12 mouse cellular contexts compared by ENCODE assay signal in genomic region chr9:46053014-46053666, GRCm38 (mm10). TPM values are rescaled to one million over a fixed set of nuclear protein-coding genes. Genes with fewer than 3 reads are reported as not detected.
DNase-seq lines count a peak whose midpoint lies in the region; ATAC-seq and TF ChIP-seq lines count a peak whose summit lies in the region.
"Had no signal": no experiment of that assay in that cellular context is flagged by ENCODE, and none has a peak within 500 bp of the region (broad histone marks: within the 10 kb centered on the region; RNA-seq: fewer than 3 reads in every experiment).

No protein-coding gene starts in this region.

- H3K36me3 ChIP-seq in intestine, embryonic 15.5 days, result no peaks in the 10 kb centered on the region
- H3K36me3 ChIP-seq: limb, embryonic 15.5 days had no signal

- peak overlapping the region; percentile 61 for H3K27ac ChIP-seq in layer of hippocampus, adult 2 months
- H3K27ac ChIP-seq in intestine, embryonic 15.5 days, result no peak overlapping the region
- H3K27ac ChIP-seq: limb, embryonic 15.5 days had no signal

- H3K27me3 ChIP-seq in intestine, embryonic 15.5 days (replicated peaks), result no peaks in the 10 kb centered on the region
- H3K27me3 ChIP-seq: limb, embryonic 15.5 days had no signal

- H3K4me3 ChIP-seq in layer of hippocampus, adult 2 months, result no peak overlapping the region
- H3K4me3 ChIP-seq in intestine, embryonic 15.5 days (replicated peaks), result no peak overlapping the region
- H3K4me3 ChIP-seq: limb, embryonic 15.5 days had no signal

- H3K9ac ChIP-seq in intestine, embryonic 15.5 days, result no peak overlapping the region
- H3K9ac ChIP-seq: forebrain, postnatal 0 days; limb, embryonic 15.5 days had no signal

- intact Hi-C loops in gastrocnemius, postnatal 36 days (cut with DNase I), result no loop called here

- no peak overlapping the region for H3K4me2 ChIP-seq in intestine, embryonic 15.5 days (replicated peaks)
- H3K4me2 ChIP-seq: limb, embryonic 15.5 days had no signal

- no peak for ATAC-seq in intestine, embryonic 15.5 days
- ATAC-seq: forebrain, postnatal 0 days had no signal

- no peak for TF ChIP-seq CTCF in layer of hippocampus, adult 2 months (conservative IDR thresholded peaks at IDR 0.05)

- 85% methylated on average over 9 of the region's 9 CpGs for WGBS in intestine, embryonic 15.5 days

- peak in 1 of 2 experiments; percentile 33 for DNase-seq in layer of hippocampus, adult 2 months (ENCODE audit: low spot score in 2 of 2)
- DNase-seq in layer of hippocampus, postnatal 25 days (ENCODE audit: extremely low spot score in 1 of 2, low spot score in 1 of 2), result no peak
- peak; percentile 53 for DNase-seq in right cerebral cortex, adult 18-20 months
- no peak for DNase-seq in right cerebral cortex, postnatal 4 days
- peak; percentile 69 for DNase-seq in cerebellum, adult 9-10 months
- DNase-seq in gastrocnemius, postnatal 36 days, result no peak
- no peak for DNase-seq in kidney, adult 9 months
- DNase-seq: adrenal gland, postnatal 36 days; forebrain, postnatal 0 days; gastrocnemius, postnatal 25 days had no signal

- no peaks in the 10 kb centered on the region for H3K9me3 ChIP-seq in intestine, embryonic 15.5 days
- H3K9me3 ChIP-seq: limb, embryonic 15.5 days had no signal

- peaks cover 11% of the 10 kb centered on the region; the same call in 1 of the 2 replicates for H3K4me1 ChIP-seq in intestine, embryonic 15.5 days (replicated peaks)

RNA-seq across cellular contexts. Expression of gene Sik3, which starts 40.5 kb away (rescaled TPM):
- 100 to 1,000 TPM; 133 to 141 TPM for total RNA-seq in layer of hippocampus, adult 2 months (2021)
- total RNA-seq in layer of hippocampus, postnatal 25 days (2021), result 100 to 1,000 TPM; 136 to 138 TPM
- 10 to 100 TPM; 28.6 to 43.1 TPM for total RNA-seq in gastrocnemius, postnatal 36 days (2021)
- polyA plus RNA-seq in intestine, embryonic 15.5 days (2015; fragmentation: Nextera tagmentation; extraction: Ambion mirVana), result 12.4 and 13.2 TPM in 2 replicates

RNA-seq across cellular contexts. Expression of gene Pafah1b2, which starts 40.6 kb away (rescaled TPM):
- 100 to 1,000 TPM; 215 to 228 TPM for total RNA-seq in layer of hippocampus, adult 2 months (2021)
- total RNA-seq in layer of hippocampus, postnatal 25 days (2021), result 100 to 1,000 TPM; 212 to 221 TPM
- 10 to 100 TPM; 24.7 to 26.8 TPM for total RNA-seq in gastrocnemius, postnatal 36 days (2021)
- polyA plus RNA-seq in intestine, embryonic 15.5 days (2015; fragmentation: Nextera tagmentation; extraction: Ambion mirVana), result 137 and 141 TPM in 2 replicates

Comparison
In these comparisons a context has a peak if more than half of its experiments do, and no peak if none do; other contexts are left out.
1. DNase-seq: peak in right cerebral cortex, adult 18-20 months (single experiment) and cerebellum, adult 9-10 months (single experiment); none in layer of hippocampus, postnatal 25 days (0 of 2), right cerebral cortex, postnatal 4 days (single experiment), gastrocnemius, postnatal 36 days (0 of 2) and kidney, adult 9 months (single experiment).
2. RNA of gene Pafah1b2, which starts 40.6 kb away (total RNA-seq): 215 to 228 TPM in layer of hippocampus, adult 2 months and 212 to 221 TPM in layer of hippocampus, postnatal 25 days; 24.7 to 26.8 TPM in gastrocnemius, postnatal 36 days; every median in the first group is over 4 times any median in the second.